Mouse (Mus musculus) embryonic facial prominence, embryonic 15.5 days (tissue): ENCODE measurements around the gene Brinp2. TPM values are rescaled to one million over a fixed set of nuclear protein-coding genes. Genes with fewer than 3 reads are reported as not detected.

Source experiments
- ATAC-seq: fragments of 200-750 bp; cut with Nextera tagmentation; 2 replicates; pipeline ENCODE4 v1.8.0; 2017; ENCODE audit warnings: low read depth, moderate TSS enrichment; ENCODE audit not compliant: insufficient number of reproducible peaks, low FRiP score, low TSS enrichment
- H3K27ac ChIP-seq: fragments of 300-500 bp; sonication (generic); replicated peaks from 2 replicates; pipeline ENCODE4 v1.5.1; 2015; ENCODE audit warnings: mild to moderate bottlenecking, inconsistent platforms
- H3K27me3 ChIP-seq: fragments of 300-500 bp; sonication (generic); 2 replicates; pipeline ENCODE4 v1.6.1; 2015; ENCODE audit warnings: inconsistent platforms
- H3K36me3 ChIP-seq: fragments of 300-500 bp; sonication (generic); 2 replicates; pipeline ENCODE4 v1.6.1; 2015; ENCODE audit warnings: mild to moderate bottlenecking, inconsistent platforms
- H3K4me1 ChIP-seq: fragments of 300-500 bp; sonication (generic); 2 replicates; pipeline ENCODE4 v1.6.1; 2015; ENCODE audit warnings: inconsistent platforms
- H3K4me2 ChIP-seq: fragments of 300-500 bp; sonication (generic); replicated peaks from 2 replicates; pipeline ENCODE4 v1.6.1; 2015; ENCODE audit warnings: mild to moderate bottlenecking, inconsistent platforms
- H3K4me3 ChIP-seq: fragments of 300-500 bp; sonication (generic); replicated peaks from 2 replicates; pipeline ENCODE4 v1.5.1; 2015; ENCODE audit warnings: mild to moderate bottlenecking, inconsistent platforms
- H3K9ac ChIP-seq: fragments of 300-500 bp; sonication (generic); 2 replicates; pipeline ENCODE4 v1.6.1; 2015; ENCODE audit warnings: inconsistent platforms
- H3K9me3 ChIP-seq: fragments of 300-500 bp; sonication (generic); replicated peaks from 2 replicates; pipeline ENCODE4 v1.6.1; 2016; ENCODE audit warnings: inconsistent platforms
- WGBS: fragments of 180-500 bp; shearing (Covaris S2); methylation state at CpG from one replicate; pipeline ENCODE4 v1.1.7; 2015; 5-methylcytosine and 5-hydroxymethylcytosine counted together
- polyA plus RNA-seq: library from polyadenylated mRNA; unstranded; fragments of >200 nt; fragmentation: Nextera tagmentation; extraction: Ambion mirVana; gene quantifications from 2 replicates; pipeline ENCODE4 v1.2.1, GENCODE M21; 2015

Brinp2 gene
- polyA plus RNA-seq, 1 experiment from 2014 or later = 1.9 TPM

GRCm38 (mm10) chr1:158355177-158356050 is 712 bp downstream of the Brinp2 start:
- WGBS = 9% methylated on average over 28 of the region's 28 CpGs
- ATAC-seq = no peak
- H3K4me2 ChIP-seq = peak overlapping the region; percentile 85
- H3K9ac ChIP-seq = no peak overlapping the region
- no peaks in the 10 kb centered on the region for H3K9me3 ChIP-seq
- no peak overlapping the region for H3K27ac ChIP-seq
- H3K36me3 ChIP-seq = no peaks in the 10 kb centered on the region
- H3K4me3 ChIP-seq = peak overlapping the region; percentile 57
- peaks cover 18% of the 10 kb centered on the region for H3K4me1 ChIP-seq
- H3K27me3 ChIP-seq = peaks cover 51% of the 10 kb centered on the region

GRCm38 (mm10) chr1:158353656-158354371 is 2.3 kb downstream of the Brinp2 start:
- Histone ChIP-seq H3K4me3 (no peak overlapping the region), H3K27me3 (peaks cover 46% of the 10 kb centered on the region), H3K36me3 (no peaks in the 10 kb centered on the region), H3K9ac (no peak overlapping the region), H3K4me2 (no peak overlapping the region), H3K9me3 (no peaks in the 10 kb centered on the region), H3K27ac (no peak overlapping the region), H3K4me1 (peaks cover 18% of the 10 kb centered on the region)
- no peak for ATAC-seq
- 53% methylated on average over 5 of the region's 5 CpGs for whole genome bisulfite sequencing

- Histone ChIP-seq H3K27ac (no peak overlapping the region), H3K27me3 (no peaks in the 10 kb centered on the region), H3K36me3 (no peaks in the 10 kb centered on the region), H3K9me3 (no peaks in the 10 kb centered on the region), H3K4me3 (no peak overlapping the region), H3K9ac (no peak overlapping the region), H3K4me2 (no peak overlapping the region), H3K4me1 (no peaks in the 10 kb centered on the region)
- WGBS = 22% methylated on average over 6 of the region's 6 CpGs
- peak; percentile 27; the same call in 1 of the 2 replicates for ATAC-seq
These were observed 12.8 kb downstream of the Brinp2 start for GRCm38 (mm10) chr1:158343243-158343714.

- no peak for ATAC-seq
- Histone ChIP-seq H3K36me3 (no peaks in the 10 kb centered on the region), H3K4me3 (no peak overlapping the region), H3K9me3 (no peaks in the 10 kb centered on the region), H3K27me3 (no peaks in the 10 kb centered on the region), H3K9ac (no peak overlapping the region), H3K27ac (no peak overlapping the region), H3K4me2 (no peak overlapping the region), H3K4me1 (no peaks in the 10 kb centered on the region)
- WGBS = 68% methylated on average over 2 of the region's 2 CpGs
These were observed 27.3 kb downstream of the Brinp2 start for GRCm38 (mm10) chr1:158328839-158329238.

GRCm38 (mm10) chr1:158328126-158328525 is 28.0 kb downstream of the Brinp2 start:
- no peaks in the 10 kb centered on the region for H3K36me3 ChIP-seq
- no peak for ATAC-seq
- WGBS = 75% methylated on average over 5 of the region's 5 CpGs
- H3K9me3 ChIP-seq = no peaks in the 10 kb centered on the region
- no peak overlapping the region for H3K27ac ChIP-seq
- no peaks in the 10 kb centered on the region for H3K27me3 ChIP-seq
- H3K4me3 ChIP-seq = no peak overlapping the region
- peaks cover 6% of the 10 kb centered on the region; the same call in 1 of the 2 replicates for H3K4me1 ChIP-seq
- no peak overlapping the region for H3K9ac ChIP-seq
- no peak overlapping the region for H3K4me2 ChIP-seq

GRCm38 (mm10) chr1:158323325-158323724 is 32.8 kb downstream of the Brinp2 start:
- Histone ChIP-seq H3K9ac (no peak overlapping the region), H3K4me1 (peaks cover 7% of the 10 kb centered on the region; the same call in 1 of the 2 replicates), H3K4me3 (no peak overlapping the region), H3K4me2 (no peak overlapping the region), H3K27me3 (no peaks in the 10 kb centered on the region), H3K27ac (no peak overlapping the region), H3K9me3 (no peaks in the 10 kb centered on the region), H3K36me3 (no peaks in the 10 kb centered on the region)
- WGBS = 47% methylated on average over 6 of the region's 6 CpGs
- no peak for ATAC-seq

- H3K4me2 ChIP-seq = no peak overlapping the region
- H3K4me1 ChIP-seq = no peaks in the 10 kb centered on the region
- H3K4me3 ChIP-seq = no peak overlapping the region
- H3K36me3 ChIP-seq = no peaks in the 10 kb centered on the region
- H3K27ac ChIP-seq = no peak overlapping the region
- no peak for ATAC-seq
- H3K9me3 ChIP-seq = no peaks in the 10 kb centered on the region
- H3K9ac ChIP-seq = no peak overlapping the region
- 60% methylated on average over 5 of the region's 5 CpGs for WGBS
- no peaks in the 10 kb centered on the region for H3K27me3 ChIP-seq
These were observed 45.5 kb downstream of the Brinp2 start for GRCm38 (mm10) chr1:158310426-158311156.

GRCm38 (mm10) chr1:158297042-158297441 is 59.1 kb downstream of the Brinp2 start:
- Histone ChIP-seq H3K4me2 (no peak overlapping the region), H3K4me1 (peaks cover 14% of the 10 kb centered on the region; the same call in 1 of the 2 replicates), H3K4me3 (no peak overlapping the region), H3K36me3 (no peaks in the 10 kb centered on the region), H3K9ac (no peak overlapping the region), H3K27ac (no peak overlapping the region), H3K9me3 (no peaks in the 10 kb centered on the region), H3K27me3 (no peaks in the 10 kb centered on the region)
- no peak for ATAC-seq
- WGBS = 54% methylated on average over 7 of the region's 7 CpGs

- WGBS = 55% methylated on average over 8 of the region's 8 CpGs
- no peak overlapping the region for H3K27ac ChIP-seq
- H3K9me3 ChIP-seq = no peaks in the 10 kb centered on the region
- H3K4me3 ChIP-seq = no peak overlapping the region
- no peaks in the 10 kb centered on the region for H3K27me3 ChIP-seq
- ATAC-seq = 0 out of 2 replicates have a peak, but pooled peaks have one; percentile 39
- H3K9ac ChIP-seq = no peak overlapping the region
- no peak overlapping the region for H3K4me2 ChIP-seq
- H3K36me3 ChIP-seq = no peaks in the 10 kb centered on the region
- H3K4me1 ChIP-seq = peaks cover 14% of the 10 kb centered on the region; the same call in 1 of the 2 replicates
These were observed 59.7 kb downstream of the Brinp2 start for GRCm38 (mm10) chr1:158296287-158296931.

- H3K4me2 ChIP-seq = no peak overlapping the region
- 44% methylated on average over 16 of the region's 16 CpGs for WGBS
- H3K4me1 ChIP-seq = peaks cover 14% of the 10 kb centered on the region; the same call in 1 of the 2 replicates
- no peaks in the 10 kb centered on the region for H3K9me3 ChIP-seq
- no peak overlapping the region for H3K4me3 ChIP-seq
- no peaks in the 10 kb centered on the region for H3K36me3 ChIP-seq
- no peak overlapping the region for H3K9ac ChIP-seq
- H3K27me3 ChIP-seq = no peaks in the 10 kb centered on the region
- no peak overlapping the region for H3K27ac ChIP-seq
- no peak for ATAC-seq
These were observed 60.9 kb downstream of the Brinp2 start for GRCm38 (mm10) chr1:158295270-158295669.
